Mouse (Mus musculus) intestine, postnatal 0 days (tissue): Measurements from ENCODE around the gene Rapgef1. TPM values are rescaled to one million over a fixed set of nuclear protein-coding genes. Genes with fewer than 3 reads are reported as not detected.

Experiments used
- ATAC-seq: fragments of 200-750 bp; cut with Nextera tagmentation; 2 replicates; pipeline ENCODE4 v1.8.0; 2017; ENCODE audit warnings: mild to moderate bottlenecking, moderate TSS enrichment, moderate library complexity
- H3K27ac ChIP-seq: fragments of 300-500 bp; sonication (generic); 2 replicates; pipeline ENCODE4 v1.5.1; 2014; ENCODE audit warnings: mild to moderate bottlenecking, low read depth, low read length, moderate library complexity
- H3K27me3 ChIP-seq: fragments of 300-500 bp; sonication (generic); replicated peaks from 2 replicates; pipeline ENCODE4 v1.6.1; 2014; ENCODE audit warnings: low read length, mixed read lengths; ENCODE audit not compliant: control insufficient read depth, insufficient read depth
- H3K36me3 ChIP-seq: fragments of 300-500 bp; sonication (generic); 2 replicates; pipeline ENCODE4 v1.6.1; 2014; ENCODE audit warnings: mild to moderate bottlenecking, moderate library complexity; ENCODE audit not compliant: control insufficient read depth, insufficient read depth
- H3K4me1 ChIP-seq: fragments of 300-500 bp; sonication (generic); replicated peaks from 2 replicates; pipeline ENCODE4 v1.6.1; 2014; ENCODE audit warnings: antibody characterized with exemption, low read length, mixed read lengths; ENCODE audit not compliant: control insufficient read depth, insufficient read depth
- H3K4me2 ChIP-seq: fragments of 300-500 bp; sonication (generic); replicated peaks from 2 replicates; pipeline ENCODE4 v1.6.1; 2014; ENCODE audit warnings: low read depth, mild to moderate bottlenecking, moderate library complexity
- H3K4me3 ChIP-seq: fragments of 300-500 bp; sonication (generic); 2 replicates; pipeline ENCODE4 v1.5.1; 2014; ENCODE audit warnings: low read depth, low read length
- H3K9ac ChIP-seq: fragments of 300-500 bp; sonication (generic); 2 replicates; pipeline ENCODE4 v1.6.1; 2014; ENCODE audit warnings: mild to moderate bottlenecking, low read depth, low read length
- H3K9me3 ChIP-seq: fragments of 300-500 bp; sonication (generic); 2 replicates; pipeline ENCODE4 v1.6.1; 2016; ENCODE audit warnings: mixed run types; ENCODE audit not compliant: control insufficient read depth
- CTCF ChIP-seq: sonication (generic); IDR thresholded peaks from 2 replicates; pipeline ENCODE4 v1.5.1; 2016; ENCODE audit warnings: low read depth, mild to moderate bottlenecking, control low read depth, antibody characterized with exemption, moderate library complexity
- WGBS: fragments of 180-500 bp; shearing (Covaris S2); extraction: QIAGEN DNeasy Blood & Tissue Kit; methylation state at CpG from one replicate; pipeline ENCODE4 v1.1.7; 2014; 5-methylcytosine and 5-hydroxymethylcytosine counted together
- polyA plus RNA-seq: library from polyadenylated mRNA; unstranded; fragments of >200 nt; fragmentation: Nextera tagmentation; extraction: Ambion mirVana; gene quantifications from 2 replicates; pipeline ENCODE4 v1.2.1, GENCODE M21; 2015

Gene Rapgef1
- polyA plus RNA-seq, 1 experiment from 2014 or later: 6.1 TPM

GRCm38 (mm10) chr2:29733348-29733747, 113.8 kb downstream of the Rapgef1 start:
- Histone ChIP-seq H3K4me1 (no peaks in the 10 kb centered on the region), H3K27me3 (no peaks in the 10 kb centered on the region), H3K4me2 (no peak overlapping the region), H3K36me3 (peaks cover 71% of the 10 kb centered on the region), H3K4me3 (no peak overlapping the region), H3K27ac (no peak overlapping the region), H3K9me3 (no peaks in the 10 kb centered on the region), H3K9ac (no peak overlapping the region)
- 87% methylated on average over 5 of the region's 5 CpGs for WGBS
- no peak for ATAC-seq
- no peak for TF ChIP-seq CTCF

DNA sequence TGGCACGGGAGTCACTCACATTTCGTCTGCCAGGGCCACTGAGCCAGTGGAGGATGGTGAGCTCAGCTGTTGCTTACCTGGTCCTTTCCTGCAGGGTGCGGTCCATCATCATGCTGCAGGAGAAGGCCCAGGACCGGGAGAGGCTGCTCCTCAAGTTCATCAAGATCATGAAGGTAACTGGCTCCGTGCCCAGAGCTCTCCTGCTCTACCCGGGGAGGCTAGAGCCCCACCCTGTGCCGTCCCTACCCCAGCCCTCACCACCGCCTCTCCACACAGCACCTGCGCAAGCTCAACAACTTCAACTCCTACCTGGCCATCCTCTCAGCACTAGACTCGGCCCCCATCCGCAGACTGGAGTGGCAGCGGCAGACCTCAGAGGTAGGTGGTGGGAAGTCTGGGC, 116.2 kb downstream of the Rapgef1 start:
- no peak overlapping the region for H3K27ac ChIP-seq
- WGBS: 64% methylated on average over 12 of the region's 12 CpGs
- no peak for TF ChIP-seq CTCF
- no peaks in the 10 kb centered on the region for H3K4me1 ChIP-seq
- H3K27me3 ChIP-seq: no peaks in the 10 kb centered on the region
- no peaks in the 10 kb centered on the region for H3K9me3 ChIP-seq
- no peak for ATAC-seq
- no peak overlapping the region for H3K4me2 ChIP-seq
- H3K9ac ChIP-seq: no peak overlapping the region
- H3K4me3 ChIP-seq: no peak overlapping the region
- peaks cover 62% of the 10 kb centered on the region for H3K36me3 ChIP-seq

- TF ChIP-seq CTCF: no peak
- no peak overlapping the region for H3K27ac ChIP-seq
- H3K4me2 ChIP-seq: no peak overlapping the region
- peaks cover 60% of the 10 kb centered on the region for H3K36me3 ChIP-seq
- ATAC-seq: no peak
- H3K9me3 ChIP-seq: no peaks in the 10 kb centered on the region
- H3K27me3 ChIP-seq: no peaks in the 10 kb centered on the region
- no peak overlapping the region for H3K9ac ChIP-seq
- H3K4me3 ChIP-seq: no peak overlapping the region
- no peaks in the 10 kb centered on the region for H3K4me1 ChIP-seq
- WGBS: 66% methylated on average over 12 of the region's 12 CpGs
Observed at GRCm38 (mm10) chr2:29737209-29737925, 117.8 kb downstream of the Rapgef1 start.

DNA sequence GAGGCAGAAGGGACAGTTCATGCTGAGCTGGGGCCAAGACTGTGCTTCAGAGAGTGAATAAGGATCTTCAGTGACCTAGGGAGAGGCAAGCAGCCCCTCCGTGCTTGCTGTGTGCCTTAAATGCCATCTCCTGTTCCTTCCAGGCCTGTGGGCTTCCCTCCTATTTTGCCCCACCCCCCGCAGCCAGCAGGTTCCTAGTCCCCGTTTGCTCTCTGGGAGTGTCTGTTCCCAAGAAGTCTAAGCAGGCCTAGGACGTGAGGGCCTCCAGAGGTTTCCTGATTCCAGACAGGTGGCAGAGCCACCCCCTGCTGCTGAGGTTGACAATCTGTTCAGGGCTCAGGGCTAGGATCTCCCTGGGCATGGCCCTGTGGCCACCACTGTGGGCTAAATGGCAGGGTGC, 119.3 kb downstream of the Rapgef1 start:
- Histone ChIP-seq H3K4me3 (no peak overlapping the region), H3K9me3 (no peaks in the 10 kb centered on the region), H3K4me2 (no peak overlapping the region), H3K27ac (no peak overlapping the region), H3K27me3 (no peaks in the 10 kb centered on the region), H3K9ac (no peak overlapping the region), H3K36me3 (peaks cover 46% of the 10 kb centered on the region), H3K4me1 (no peaks in the 10 kb centered on the region)
- no peak for ATAC-seq
- 54% methylated on average over 4 of the region's 4 CpGs for WGBS
- no peak for TF ChIP-seq CTCF

DNA sequence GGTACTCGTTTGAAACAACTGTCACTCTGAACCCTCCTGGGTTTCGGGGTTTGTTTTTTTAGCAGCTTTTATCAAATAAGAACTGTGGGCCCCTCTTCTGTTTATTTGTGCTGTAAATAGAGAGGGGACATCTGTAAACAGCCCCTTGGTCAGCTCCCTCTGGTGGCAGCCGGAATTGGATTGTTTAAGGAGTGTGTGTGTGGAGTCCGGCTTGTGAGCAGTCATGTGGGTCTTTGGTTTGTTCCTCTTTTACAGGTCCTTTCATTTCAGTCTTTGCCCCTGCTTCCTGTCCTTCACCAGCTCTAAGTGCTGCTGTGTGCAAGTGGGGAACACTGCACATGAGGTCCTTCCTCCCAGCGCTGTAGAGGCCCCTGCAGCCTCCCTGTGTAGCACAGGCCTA, 119.8 kb downstream of the Rapgef1 start:
- Histone ChIP-seq H3K9me3 (no peaks in the 10 kb centered on the region), H3K4me2 (no peak overlapping the region), H3K4me3 (no peak overlapping the region), H3K36me3 (peaks cover 41% of the 10 kb centered on the region), H3K27ac (no peak overlapping the region), H3K27me3 (no peaks in the 10 kb centered on the region), H3K9ac (no peak overlapping the region), H3K4me1 (no peaks in the 10 kb centered on the region)
- ATAC-seq: no peak
- peak; percentile 30; the same call in 1 of the 2 replicates for TF ChIP-seq CTCF
- 69% methylated on average over 5 of the region's 5 CpGs for WGBS

DNA sequence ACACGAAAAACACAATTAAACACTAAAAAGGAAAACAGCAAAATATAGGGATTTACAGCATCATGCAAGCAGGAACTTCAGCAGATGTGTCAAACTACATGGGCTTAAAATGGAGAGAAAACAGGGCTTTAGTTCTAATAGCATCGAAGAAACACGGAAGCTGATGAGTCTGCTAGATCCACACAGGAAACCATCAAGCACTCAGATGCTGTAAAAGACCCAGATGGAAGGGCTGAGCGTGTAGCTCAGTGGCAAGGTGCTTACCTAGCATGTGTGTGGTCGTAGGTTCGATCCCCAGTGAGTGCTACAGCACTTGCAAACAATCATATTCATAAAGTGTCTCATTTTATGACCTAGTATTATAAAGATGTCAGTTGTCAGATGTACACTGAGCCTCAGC, 121.7 kb downstream of the Rapgef1 start:
- ATAC-seq: no peak
- no peak for TF ChIP-seq CTCF
- Histone ChIP-seq H3K27me3 (no peaks in the 10 kb centered on the region), H3K4me2 (no peak overlapping the region), H3K9me3 (no peaks in the 10 kb centered on the region), H3K4me1 (no peaks in the 10 kb centered on the region), H3K36me3 (peaks cover 23% of the 10 kb centered on the region), H3K27ac (no peak overlapping the region), H3K9ac (no peak overlapping the region), H3K4me3 (no peak overlapping the region)
- 82% methylated on average over 6 of the region's 6 CpGs for WGBS
